Mouse (Mus musculus): ENCODE results near the gene Olfml3. TPM values are rescaled to one million over a fixed set of nuclear protein-coding genes. Genes with fewer than 3 reads are reported as not detected.

Olfml3 gene
- polyA plus RNA-seq, 2 experiments: 1.2 to 1.7 TPM

- no peaks in the 10 kb centered on the region for H3K36me3 ChIP-seq (replicated peaks; ENCODE audit: control insufficient read depth, insufficient read depth, low read depth)
- H3K4me1 ChIP-seq (replicated peaks; ENCODE audit: control insufficient read depth in 2 of 2, insufficient read depth in 2 of 2, low read length in 1 of 2): no peaks in the 10 kb centered on the region
- DNase-seq (ENCODE audit: low read depth in 3 of 3, low spot score in 3 of 3) (no peak), ATAC-seq (ENCODE audit: insufficient read depth) (no peak)
- H3K27me3 ChIP-seq (ENCODE audit: control insufficient read depth, insufficient read depth, low read length): no peaks in the 10 kb centered on the region
- 72% methylated on average over 4 of the region's 4 CpGs for WGBS (ENCODE audit: insufficient replicate concordance)
- H3K27ac ChIP-seq: no peak overlapping the region
- H3K9me3 ChIP-seq (ENCODE audit: control insufficient read depth, low read length): no peaks in the 10 kb centered on the region
- no peak overlapping the region for H3K4me2 ChIP-seq (ENCODE audit: low read depth)
- H3K4me3 ChIP-seq (ENCODE audit: insufficient read depth in 1 of 2, low read depth in 2 of 2, low read length in 2 of 2): no peak overlapping the region
- H3K9ac ChIP-seq (replicated peaks): no peak overlapping the region
- TF ChIP-seq EP300 (IDR thresholded peaks at IDR 0.05; ENCODE audit: low read depth) (no peak), CTCF (IDR thresholded peaks at IDR 0.05; ENCODE audit: low read depth) (no peak)
Observed at GRCm38 (mm10) chr3:103718728-103719127, 19.1 kb downstream of the Olfml3 start.

- Histone ChIP-seq H3K4me2 (ENCODE audit: low read depth) (no peak overlapping the region), H3K4me3 (ENCODE audit: insufficient read depth in 1 of 2, low read depth in 2 of 2, low read length in 2 of 2) (no peak overlapping the region), H3K9me3 (ENCODE audit: control insufficient read depth, low read length) (no peaks in the 10 kb centered on the region), H3K27ac (no peak overlapping the region), H3K4me1 (replicated peaks; ENCODE audit: control insufficient read depth in 2 of 2, insufficient read depth in 2 of 2, low read length in 1 of 2) (no peaks in the 10 kb centered on the region), H3K27me3 (ENCODE audit: control insufficient read depth, insufficient read depth, low read length) (no peaks in the 10 kb centered on the region), H3K9ac (replicated peaks) (no peak overlapping the region), H3K36me3 (replicated peaks; ENCODE audit: control insufficient read depth, insufficient read depth, low read depth) (no peaks in the 10 kb centered on the region)
- WGBS (ENCODE audit: insufficient replicate concordance): 50% methylated on average over 15 of the region's 15 CpGs
- DNase-seq (ENCODE audit: low read depth in 3 of 3, low spot score in 3 of 3): no peak
- TF ChIP-seq CTCF (IDR thresholded peaks at IDR 0.05; ENCODE audit: low read depth) (no peak), EP300 (IDR thresholded peaks at IDR 0.05; ENCODE audit: low read depth) (no peak)
- ATAC-seq (ENCODE audit: insufficient read depth): no peak
Observed at GRCm38 (mm10) chr3:103716774-103717760, 20.7 kb downstream of the Olfml3 start.

GRCm38 (mm10) chr3:103715762-103716693 is 21.8 kb downstream of the Olfml3 start:
- Histone ChIP-seq H3K4me1 (replicated peaks; ENCODE audit: control insufficient read depth in 2 of 2, insufficient read depth in 2 of 2, low read length in 1 of 2) (no peaks in the 10 kb centered on the region), H3K9ac (replicated peaks) (no peak overlapping the region), H3K36me3 (replicated peaks; ENCODE audit: control insufficient read depth, insufficient read depth, low read depth) (no peaks in the 10 kb centered on the region), H3K9me3 (ENCODE audit: control insufficient read depth, low read length) (no peaks in the 10 kb centered on the region), H3K4me3 (ENCODE audit: insufficient read depth in 1 of 2, low read depth in 2 of 2, low read length in 2 of 2) (no peak overlapping the region), H3K27me3 (ENCODE audit: control insufficient read depth, insufficient read depth, low read length) (no peaks in the 10 kb centered on the region), H3K4me2 (ENCODE audit: low read depth) (no peak overlapping the region), H3K27ac (no peak overlapping the region)
- TF ChIP-seq EP300 (IDR thresholded peaks at IDR 0.05; ENCODE audit: low read depth): no peak
- TF ChIP-seq CTCF (IDR thresholded peaks at IDR 0.05; ENCODE audit: low read depth): no peak
- ATAC-seq (ENCODE audit: insufficient read depth) (no peak), DNase-seq (ENCODE audit: low read depth in 3 of 3, low spot score in 3 of 3) (no peak)
- 53% methylated on average over 11 of the region's 11 CpGs for WGBS (ENCODE audit: insufficient replicate concordance)

GRCm38 (mm10) chr3:103714942-103715341 is 22.9 kb downstream of the Olfml3 start:
- no peak for ATAC-seq (ENCODE audit: insufficient read depth)
- no peak overlapping the region for H3K4me3 ChIP-seq (ENCODE audit: insufficient read depth in 1 of 2, low read depth in 2 of 2, low read length in 2 of 2)
- no peak for TF ChIP-seq EP300 (IDR thresholded peaks at IDR 0.05; ENCODE audit: low read depth)
- TF ChIP-seq CTCF (IDR thresholded peaks at IDR 0.05; ENCODE audit: low read depth): no peak
- no peaks in the 10 kb centered on the region for H3K27me3 ChIP-seq (ENCODE audit: control insufficient read depth, insufficient read depth, low read length)
- WGBS (ENCODE audit: insufficient replicate concordance): 58% methylated on average over 8 of the region's 8 CpGs
- no peak overlapping the region for H3K27ac ChIP-seq
- H3K9me3 ChIP-seq (ENCODE audit: control insufficient read depth, low read length): no peaks in the 10 kb centered on the region
- no peaks in the 10 kb centered on the region for H3K4me1 ChIP-seq (replicated peaks; ENCODE audit: control insufficient read depth in 2 of 2, insufficient read depth in 2 of 2, low read length in 1 of 2)
- no peak overlapping the region for H3K9ac ChIP-seq (replicated peaks)
- no peak for DNase-seq (ENCODE audit: low read depth in 3 of 3, low spot score in 3 of 3)
- no peaks in the 10 kb centered on the region for H3K36me3 ChIP-seq (replicated peaks; ENCODE audit: control insufficient read depth, insufficient read depth, low read depth)
- H3K4me2 ChIP-seq (ENCODE audit: low read depth): no peak overlapping the region
